Mouse (Mus musculus) urinary bladder, postnatal 36 days (tissue): ENCODE results near the gene Camk1d.
"Not testable (repeated sequence)": the region's sequence is repeated elsewhere in the genome, so short reads cannot be mapped to it uniquely, and the experiment has no call there.

Source experiments
- DNase-seq, 2 experiments: peaks; one replicate each; pipeline ENCODE4 v3.0.0; 2022; ENCODE audit warnings: low spot score in 2 of 2, mixed read lengths in 1 of 2

The Camk1d gene

DNA sequence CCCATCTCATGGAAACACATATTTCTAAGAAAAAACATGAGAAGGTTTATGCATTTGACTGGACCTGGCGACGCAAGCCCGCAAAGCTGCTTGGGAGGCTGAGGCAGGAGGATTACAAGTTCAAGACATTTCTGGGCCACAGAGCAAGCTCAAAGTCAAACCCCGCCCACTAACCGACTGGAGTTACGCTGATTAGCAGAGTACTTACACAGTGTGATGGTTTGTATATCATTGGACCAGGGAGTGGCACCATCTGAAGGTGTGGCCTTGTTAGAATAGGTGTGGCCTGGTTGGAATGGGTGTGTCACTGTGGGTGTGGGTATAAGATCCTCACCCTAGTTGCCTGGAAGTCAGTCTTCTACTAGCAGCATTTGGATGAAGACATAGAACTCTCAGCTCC, 465.1 kb downstream of the Camk1d start:
- not testable (repeated sequence) for DNase-seq
